Mouse (Mus musculus) hindbrain, postnatal 0 days (tissue): ENCODE measurements at regions not wholly inside any gene's neighbourhood (a gene's known extent, or its start where the extent isn't known, plus 50 kb on each side); places are given as distances from the start of the nearest gene placed in this dataset.

ENCODE experiments used
- ATAC-seq: fragments of 200-750 bp; cut with Nextera tagmentation; 2 replicates; pipeline ENCODE4 v1.8.0; 2017; ENCODE audit warnings: mild to moderate bottlenecking, moderate TSS enrichment, moderate library complexity
- DNase-seq: peaks from one replicate; pipeline ENCODE4 v3.0.0-alpha.2; 2015; ENCODE audit warnings: low spot score
- H3K27ac ChIP-seq: fragments of 300-500 bp; sonication (generic); 2 replicates; pipeline ENCODE4 v1.5.1; 2014; ENCODE audit warnings: mild to moderate bottlenecking
- H3K27me3 ChIP-seq: fragments of 300-500 bp; sonication (generic); 2 replicates; pipeline ENCODE4 v1.6.1; 2014; ENCODE audit warnings: low read length, mixed read lengths; ENCODE audit not compliant: insufficient read depth
- H3K36me3 ChIP-seq: fragments of 300-500 bp; sonication (generic); 2 replicates; pipeline ENCODE4 v1.6.1; 2014; ENCODE audit warnings: low read length, mixed read lengths; ENCODE audit not compliant: insufficient read depth
- H3K4me1 ChIP-seq: fragments of 300-500 bp; sonication (generic); 2 replicates; pipeline ENCODE4 v1.6.1; 2014; ENCODE audit warnings: antibody characterized with exemption, low read length, mixed read lengths; ENCODE audit not compliant: insufficient read depth
- H3K4me2 ChIP-seq: fragments of 300-500 bp; sonication (generic); 2 replicates; pipeline ENCODE4 v1.6.1; 2014; ENCODE audit warnings: low read depth, mild to moderate bottlenecking, low read length, moderate library complexity, mixed read lengths
- H3K4me3 ChIP-seq: fragments of 300-500 bp; sonication (generic); 2 replicates; pipeline ENCODE4 v1.5.1; 2014; ENCODE audit warnings: low read length
- H3K9ac ChIP-seq: fragments of 300-500 bp; sonication (generic); replicated peaks from 2 replicates; pipeline ENCODE4 v1.6.1; 2014; ENCODE audit warnings: mild to moderate bottlenecking, low read length, moderate library complexity, mixed read lengths
- H3K9me3 ChIP-seq: fragments of 300-500 bp; sonication (generic); 2 replicates; pipeline ENCODE4 v1.6.1; 2016; ENCODE audit warnings: low read length, mixed read lengths
- CTCF ChIP-seq: IDR thresholded peaks from 2 replicates; pipeline ENCODE4 v1.5.1; 2016; ENCODE audit warnings: antibody characterized with exemption, control low read depth, low read depth
- WGBS: fragments of 180-500 bp; shearing (Covaris S2); extraction: QIAGEN DNeasy Blood & Tissue Kit; methylation state at CpG from one replicate; pipeline ENCODE4 v1.1.7; 2014; 5-methylcytosine and 5-hydroxymethylcytosine counted together

GRCm38 (mm10) chr16:84318091-84318490, 196.8 kb upstream of the A730009L09Rik start:
- H3K36me3 ChIP-seq = no peaks in the 10 kb centered on the region
- no peak overlapping the region for H3K4me2 ChIP-seq
- 96% methylated on average over 1 of the region's 1 CpGs for WGBS
- no peak for TF ChIP-seq CTCF
- ATAC-seq (no peak), DNase-seq (no peak)
- no peaks in the 10 kb centered on the region for H3K27me3 ChIP-seq
- H3K4me1 ChIP-seq = no peaks in the 10 kb centered on the region
- no peak overlapping the region for H3K27ac ChIP-seq
- no peak overlapping the region for H3K4me3 ChIP-seq
- no peak overlapping the region for H3K9ac ChIP-seq
- H3K9me3 ChIP-seq = no peaks in the 10 kb centered on the region

GRCm38 (mm10) chr16:84321569-84321968, 193.4 kb upstream of the A730009L09Rik start:
- 55% methylated on average over 2 of the region's 2 CpGs for WGBS
- no peak for TF ChIP-seq CTCF
- no peaks in the 10 kb centered on the region for H3K9me3 ChIP-seq
- no peak overlapping the region for H3K27ac ChIP-seq
- no peak overlapping the region for H3K4me3 ChIP-seq
- H3K36me3 ChIP-seq = no peaks in the 10 kb centered on the region
- no peak overlapping the region for H3K9ac ChIP-seq
- no peaks in the 10 kb centered on the region for H3K4me1 ChIP-seq
- no peaks in the 10 kb centered on the region for H3K27me3 ChIP-seq
- no peak for ATAC-seq
- DNase-seq = no peak
- H3K4me2 ChIP-seq = no peak overlapping the region

- Histone ChIP-seq H3K4me2 (no peak overlapping the region), H3K9me3 (no peaks in the 10 kb centered on the region), H3K9ac (no peak overlapping the region), H3K4me3 (no peak overlapping the region), H3K4me1 (no peaks in the 10 kb centered on the region), H3K36me3 (no peaks in the 10 kb centered on the region), H3K27me3 (no peaks in the 10 kb centered on the region), H3K27ac (no peak overlapping the region)
- DNase-seq = no peak
- no peak for ATAC-seq
- TF ChIP-seq CTCF = no peak
- WGBS = 91% methylated on average over 3 of the region's 3 CpGs
Observed at GRCm38 (mm10) chr16:84330293-84330692, 184.6 kb upstream of the A730009L09Rik start.

GRCm38 (mm10) chr16:84346089-84346488, 168.8 kb upstream of the A730009L09Rik start:
- H3K27me3 ChIP-seq = no peaks in the 10 kb centered on the region
- no peaks in the 10 kb centered on the region for H3K36me3 ChIP-seq
- TF ChIP-seq CTCF = no peak
- no peaks in the 10 kb centered on the region for H3K4me1 ChIP-seq
- H3K27ac ChIP-seq = no peak overlapping the region
- ATAC-seq (no peak), DNase-seq (no peak)
- no peak overlapping the region for H3K4me3 ChIP-seq
- no peak overlapping the region for H3K9ac ChIP-seq
- no peaks in the 10 kb centered on the region for H3K9me3 ChIP-seq
- H3K4me2 ChIP-seq = no peak overlapping the region
- WGBS = 47% methylated on average over 4 of the region's 4 CpGs

GRCm38 (mm10) chr16:84355118-84355517, 159.8 kb upstream of the A730009L09Rik start:
- Histone ChIP-seq H3K9me3 (no peaks in the 10 kb centered on the region), H3K4me2 (no peak overlapping the region), H3K36me3 (no peaks in the 10 kb centered on the region), H3K9ac (no peak overlapping the region), H3K27me3 (no peaks in the 10 kb centered on the region), H3K4me1 (no peaks in the 10 kb centered on the region), H3K4me3 (no peak overlapping the region), H3K27ac (no peak overlapping the region)
- WGBS = 92% methylated on average over 5 of the region's 5 CpGs
- no peak for TF ChIP-seq CTCF
- no peak for ATAC-seq
- no peak for DNase-seq

- no peak for ATAC-seq
- DNase-seq = no peak
- Histone ChIP-seq H3K36me3 (no peaks in the 10 kb centered on the region), H3K4me2 (no peak overlapping the region), H3K27me3 (no peaks in the 10 kb centered on the region), H3K9ac (no peak overlapping the region), H3K4me3 (no peak overlapping the region), H3K9me3 (no peaks in the 10 kb centered on the region), H3K4me1 (no peaks in the 10 kb centered on the region), H3K27ac (no peak overlapping the region)
- TF ChIP-seq CTCF = no peak
- WGBS = 71% methylated on average over 6 of the region's 6 CpGs
Observed at GRCm38 (mm10) chr16:84365969-84366368, 149.0 kb upstream of the A730009L09Rik start.

GRCm38 (mm10) chr16:84368928-84369682, 145.8 kb upstream of the A730009L09Rik start:
- no peaks in the 10 kb centered on the region for H3K9me3 ChIP-seq
- H3K4me3 ChIP-seq = no peak overlapping the region
- no peaks in the 10 kb centered on the region for H3K36me3 ChIP-seq
- WGBS = 66% methylated on average over 9 of the region's 9 CpGs
- no peak overlapping the region for H3K9ac ChIP-seq
- ATAC-seq = no peak
- no peak overlapping the region for H3K27ac ChIP-seq
- TF ChIP-seq CTCF = no peak
- no peak overlapping the region for H3K4me2 ChIP-seq
- DNase-seq = no peak
- H3K27me3 ChIP-seq = no peaks in the 10 kb centered on the region
- H3K4me1 ChIP-seq = no peaks in the 10 kb centered on the region
